Mouse (Mus musculus) forebrain, embryonic 11.5 days (tissue): ENCODE measurements around the gene Atp6v1g2. TPM values are rescaled to one million over a fixed set of nuclear protein-coding genes. Genes with fewer than 3 reads are reported as not detected.

ENCODE experiments used
- ATAC-seq: fragments of 200-750 bp; cut with Nextera tagmentation; replicated peaks from 2 replicates; pipeline ENCODE4 v1.8.0; 2017; ENCODE audit warnings: moderate TSS enrichment; ENCODE audit not compliant: low FRiP score
- DNase-seq: peaks from one replicate; pipeline ENCODE4 v3.0.0-alpha.2; 2017; ENCODE audit warnings: low spot score
- H3K27ac ChIP-seq: fragments of 300-500 bp; sonication (generic); 2 replicates; pipeline ENCODE4 v1.5.1; 2014; ENCODE audit warnings: low read depth, low read length
- H3K27me3 ChIP-seq: fragments of 300-500 bp; sonication (generic); 2 replicates; pipeline ENCODE4 v1.6.1; 2014; ENCODE audit warnings: mild to moderate bottlenecking, low read length, mixed read lengths; ENCODE audit not compliant: control insufficient read depth, insufficient read depth
- H3K36me3 ChIP-seq: fragments of 300-500 bp; sonication (generic); 2 replicates; pipeline ENCODE4 v1.6.1; 2014; ENCODE audit warnings: mild to moderate bottlenecking, low read length, moderate library complexity, mixed read lengths; ENCODE audit not compliant: control insufficient read depth, insufficient read depth
- H3K4me1 ChIP-seq: fragments of 300-500 bp; sonication (generic); replicated peaks from 2 replicates; pipeline ENCODE4 v1.6.1; 2014; ENCODE audit warnings: low read length, mixed read lengths; ENCODE audit not compliant: control insufficient read depth, insufficient read depth
- H3K4me2 ChIP-seq: fragments of 300-500 bp; sonication (generic); 2 replicates; pipeline ENCODE4 v1.6.1; 2014; ENCODE audit warnings: low read depth, mild to moderate bottlenecking, low read length, moderate library complexity, mixed read lengths; ENCODE audit not compliant: severe bottlenecking
- H3K4me3 ChIP-seq: fragments of 300-500 bp; sonication (generic); 2 replicates; pipeline ENCODE4 v1.5.1; 2014; ENCODE audit warnings: low read depth, low read length
- H3K9ac ChIP-seq: fragments of 300-500 bp; sonication (generic); 2 replicates; pipeline ENCODE4 v1.6.1; 2014; ENCODE audit warnings: low read length
- H3K9me3 ChIP-seq: fragments of 300-500 bp; sonication (generic); 2 replicates; pipeline ENCODE4 v1.6.1; 2016; ENCODE audit warnings: low read length, mixed read lengths; ENCODE audit not compliant: control insufficient read depth
- WGBS: fragments of 180-500 bp; shearing (Covaris S2); extraction: QIAGEN DNeasy Blood & Tissue Kit; methylation state at CpG from one replicate; pipeline ENCODE4 v1.1.7; 2014; 5-methylcytosine and 5-hydroxymethylcytosine counted together
- polyA plus RNA-seq: library from polyadenylated mRNA; unstranded; fragments of >200 nt; fragmentation: Nextera tagmentation; extraction: Ambion mirVana; gene quantifications from 2 replicates; pipeline ENCODE4 v1.2.1, GENCODE M21; 2014

The Atp6v1g2 gene
- polyA plus RNA-seq, 1 experiment from 2014 or later: 12.1 TPM

- H3K9me3 ChIP-seq: no peaks in the 10 kb centered on the region
- DNase-seq (no peak), ATAC-seq (no peak)
- H3K9ac ChIP-seq: no peak overlapping the region
- H3K27ac ChIP-seq: no peak overlapping the region
- H3K4me1 ChIP-seq: no peaks in the 10 kb centered on the region
- H3K36me3 ChIP-seq: no peaks in the 10 kb centered on the region
- no peak overlapping the region for H3K4me2 ChIP-seq
- H3K4me3 ChIP-seq: no peak overlapping the region
- H3K27me3 ChIP-seq: peaks cover 3% of the 10 kb centered on the region; the same call in 1 of the 2 replicates
- 75% methylated on average over 3 of the region's 3 CpGs for WGBS
Measured at GRCm38 (mm10) chr17:35272249-35272648, 38.8 kb downstream of the Atp6v1g2 start.

- peaks cover 3% of the 10 kb centered on the region; the same call in 1 of the 2 replicates for H3K27me3 ChIP-seq
Measured at GRCm38 (mm10) chr17:35274770-35275169, 41.3 kb downstream of the Atp6v1g2 start.

GRCm38 (mm10) chr17:35276304-35276864 is 42.9 kb downstream of the Atp6v1g2 start:
- H3K4me3 ChIP-seq: no peak overlapping the region
- H3K9me3 ChIP-seq: no peaks in the 10 kb centered on the region
- H3K4me2 ChIP-seq: no peak overlapping the region
- no peak overlapping the region for H3K27ac ChIP-seq
- no peak for DNase-seq
- no peaks in the 10 kb centered on the region for H3K36me3 ChIP-seq
- WGBS: 21% methylated on average over 13 of the region's 13 CpGs
- H3K4me1 ChIP-seq: no peaks in the 10 kb centered on the region
- H3K27me3 ChIP-seq: peaks cover 3% of the 10 kb centered on the region; the same call in 1 of the 2 replicates
- no peak overlapping the region for H3K9ac ChIP-seq
- no peak for ATAC-seq

More at GRCm38 (mm10) chr17:35274770-35275169, 41.3 kb downstream of the Atp6v1g2 start:
- no peak overlapping the region for H3K4me3 ChIP-seq
- H3K9ac ChIP-seq: no peak overlapping the region
- H3K4me2 ChIP-seq: no peak overlapping the region
- ATAC-seq (peak; percentile 55; the same call in 1 of the 2 replicates), DNase-seq (peak; percentile 88)
- 7% methylated on average over 11 of the region's 11 CpGs for WGBS
- H3K4me1 ChIP-seq: no peaks in the 10 kb centered on the region
- H3K9me3 ChIP-seq: no peaks in the 10 kb centered on the region
- H3K27ac ChIP-seq: no peak overlapping the region
- H3K36me3 ChIP-seq: no peaks in the 10 kb centered on the region

- Histone ChIP-seq H3K9ac (no peak overlapping the region), H3K4me2 (no peak overlapping the region), H3K4me3 (no peak overlapping the region), H3K36me3 (no peaks in the 10 kb centered on the region), H3K27me3 (peaks cover 3% of the 10 kb centered on the region; the same call in 1 of the 2 replicates), H3K4me1 (no peaks in the 10 kb centered on the region), H3K9me3 (no peaks in the 10 kb centered on the region), H3K27ac (no peak overlapping the region)
- DNase-seq (no peak), ATAC-seq (no peak)
- 88% methylated on average over 8 of the region's 8 CpGs for WGBS
Measured at GRCm38 (mm10) chr17:35278049-35278448, 44.6 kb downstream of the Atp6v1g2 start.

GRCm38 (mm10) chr17:35278957-35279688 is 45.7 kb downstream of the Atp6v1g2 start:
- Histone ChIP-seq H3K4me1 (no peaks in the 10 kb centered on the region), H3K27ac (no peak overlapping the region), H3K4me2 (no peak overlapping the region), H3K4me3 (no peak overlapping the region), H3K9me3 (no peaks in the 10 kb centered on the region), H3K27me3 (peaks cover 3% of the 10 kb centered on the region; the same call in 1 of the 2 replicates), H3K9ac (no peak overlapping the region), H3K36me3 (no peaks in the 10 kb centered on the region)
- DNase-seq (no peak), ATAC-seq (no peak)
- WGBS: 85% methylated on average over 13 of the region's 13 CpGs

GRCm38 (mm10) chr17:35280276-35280675 is 46.8 kb downstream of the Atp6v1g2 start:
- Histone ChIP-seq H3K27ac (no peak overlapping the region), H3K4me1 (no peaks in the 10 kb centered on the region), H3K9ac (no peak overlapping the region), H3K27me3 (peaks cover 3% of the 10 kb centered on the region; the same call in 1 of the 2 replicates), H3K9me3 (no peaks in the 10 kb centered on the region), H3K4me3 (no peak overlapping the region), H3K4me2 (no peak overlapping the region), H3K36me3 (no peaks in the 10 kb centered on the region)
- no peak for DNase-seq
- 84% methylated on average over 3 of the region's 3 CpGs for WGBS
- ATAC-seq: no peak

GRCm38 (mm10) chr17:35285431-35285830 is 52.0 kb downstream of the Atp6v1g2 start:
- no peak overlapping the region for H3K4me2 ChIP-seq
- no peaks in the 10 kb centered on the region for H3K4me1 ChIP-seq
- no peak overlapping the region for H3K9ac ChIP-seq
- H3K27me3 ChIP-seq: no peaks in the 10 kb centered on the region
- DNase-seq (no peak), ATAC-seq (no peak)
- H3K9me3 ChIP-seq: no peaks in the 10 kb centered on the region
- no peak overlapping the region for H3K27ac ChIP-seq
- no peak overlapping the region for H3K4me3 ChIP-seq
- H3K36me3 ChIP-seq: no peaks in the 10 kb centered on the region
